14 mouse cellular contexts compared by ENCODE assay signal in genomic region chr16:24860445-24860844, GRCm38 (mm10).
DNase-seq lines count a peak whose midpoint lies in the region; ATAC-seq and TF ChIP-seq lines count a peak whose summit lies in the region.
"Had no signal": no experiment of that assay in that cellular context is flagged by ENCODE, and none has a peak within 500 bp of the region (broad histone marks: within the 10 kb centered on the region; RNA-seq: fewer than 3 reads in every experiment).

No protein-coding gene starts in this region.

- DNase-seq in cerebellum, postnatal 10 days: no peak
- DNase-seq in CD4-positive helper T cell, adult 2 months (ENCODE audit: low read depth, low spot score): peak; percentile 58
- DNase-seq in cerebellum, adult 9-11 months: peak; percentile 46
- DNase-seq in skeletal muscle tissue, adult 2 months (ENCODE audit: low read depth, low spot score): peak; percentile 30
- no peak for DNase-seq in heart, adult 2 months
- no peak for DNase-seq in heart, adult 18-20 months
- DNase-seq in embryo, embryonic 10 days (ENCODE audit: low spot score): no peak
- DNase-seq: kidney, postnatal 25 days; retina, postnatal 1 day had no signal

- ATAC-seq in cerebellum, adult (ENCODE audit: insufficient number of reproducible peaks, low FRiP score, low TSS enrichment): peak; percentile 88

- no peak overlapping the region for H3K4me3 ChIP-seq in heart, adult 2 months
- H3K4me3 ChIP-seq: heart, embryonic 15.5 days; hindbrain, embryonic 15.5 days; liver, embryonic 15.5 days had no signal

- H3K4me1 ChIP-seq in heart, adult 2 months (ENCODE audit: control insufficient read depth, insufficient read depth, low read length): no peaks in the 10 kb centered on the region
- H3K4me1 ChIP-seq: heart, embryonic 15.5 days; hindbrain, embryonic 15.5 days; liver, embryonic 15.5 days had no signal

- H3K27ac ChIP-seq in heart, adult 2 months: no peak overlapping the region
- H3K27ac ChIP-seq: heart, embryonic 15.5 days; hindbrain, embryonic 15.5 days; liver, embryonic 15.5 days; stomach, postnatal 0 days had no signal

- TF ChIP-seq EP300 in heart, adult 2 months (IDR thresholded peaks at IDR 0.05; ENCODE audit: insufficient read depth, low read depth, low read length): no peak

- no peaks in the 10 kb centered on the region; the same call in 1 of the 2 replicates for H3K79me2 ChIP-seq in heart, adult 2 months (replicated peaks; ENCODE audit: control insufficient read depth, insufficient read depth, low read length)

- 84% methylated on average over 7 of the region's 7 CpGs for WGBS in heart, adult 2 months

- TF ChIP-seq POLR2A in heart, adult 2 months (IDR thresholded peaks at IDR 0.05; ENCODE audit: insufficient read depth, low read depth, low read length): no peak

- no peaks in the 10 kb centered on the region; the same call in 1 of the 2 replicates for H3K36me3 ChIP-seq in heart, adult 2 months (ENCODE audit: control insufficient read depth, insufficient read depth, low read length)
- H3K36me3 ChIP-seq: heart, embryonic 15.5 days; hindbrain, embryonic 15.5 days; liver, embryonic 15.5 days had no signal

- intact Hi-C loops in heart, adult 2 months (cut with DNase I): no loop called here

- no peak overlapping the region for H3K9ac ChIP-seq in heart, adult 2 months (ENCODE audit: low read depth, low read length)
- H3K9ac ChIP-seq: heart, embryonic 15.5 days; hindbrain, embryonic 15.5 days; liver, embryonic 15.5 days had no signal

- no peak for TF ChIP-seq CTCF in heart, adult 2 months (IDR thresholded peaks at IDR 0.05)

- no peaks in the 10 kb centered on the region for H3K27me3 ChIP-seq in heart, adult 2 months (ENCODE audit: control insufficient read depth, insufficient read depth, low read length)
- H3K27me3 ChIP-seq: heart, embryonic 15.5 days; hindbrain, embryonic 15.5 days; liver, embryonic 15.5 days had no signal

Comparison
In these comparisons a context has a peak if more than half of its experiments do, and no peak if none do; other contexts are left out.
1. DNase-seq: peak in CD4-positive helper T cell, adult 2 months (single experiment), cerebellum, adult 9-11 months (single experiment) and skeletal muscle tissue, adult 2 months (single experiment); none in cerebellum, postnatal 10 days (0 of 2), heart, adult 2 months (0 of 2), heart, adult 18-20 months (0 of 2) and embryo, embryonic 10 days (single experiment).